Mouse (Mus musculus): ENCODE measurements around the gene Map2. TPM values are rescaled to one million over a fixed set of nuclear protein-coding genes. Genes with fewer than 3 reads are reported as not detected.

Map2 gene
- total and polyA plus RNA-seq, 3 experiments, result 0.66 TPM; not detected in 2

DNA sequence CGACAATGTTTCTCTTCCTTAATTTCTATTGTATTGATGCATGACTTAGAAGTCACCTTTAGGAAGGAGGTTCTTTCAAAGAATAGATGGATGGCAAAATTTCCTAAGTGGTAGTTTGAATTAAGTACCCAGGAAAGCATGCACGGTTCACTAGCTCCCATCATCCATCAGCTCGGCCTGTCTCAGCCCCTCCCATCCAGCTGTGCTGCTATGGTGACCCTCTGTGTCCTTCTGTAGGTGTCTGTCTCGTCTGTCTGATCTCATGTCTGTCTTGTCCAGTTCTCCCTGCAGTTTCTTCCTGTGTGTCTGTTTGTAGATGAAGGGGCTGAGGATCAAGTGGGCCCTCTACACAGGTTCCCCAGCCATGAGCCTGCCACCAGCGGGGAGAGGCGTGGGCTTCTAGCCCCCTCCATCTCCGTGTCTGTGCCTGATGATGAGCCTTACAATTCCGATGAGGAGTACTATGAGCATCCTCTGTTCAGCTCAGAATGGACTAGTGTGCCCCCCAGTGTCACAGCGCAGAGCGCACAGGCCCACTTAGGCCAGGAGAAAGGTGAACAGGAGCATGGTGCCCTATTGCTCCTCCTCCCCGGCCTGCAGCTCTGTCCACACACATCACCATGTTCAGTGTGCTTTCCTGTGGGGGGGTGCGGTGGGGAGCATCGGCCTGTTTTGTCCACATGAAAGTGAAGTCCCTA lies 232.3 kb downstream of the Map2 start:
- Histone ChIP-seq H3K9me3 (replicated peaks) (no peaks in the 10 kb centered on the region), H3K36me3 (replicated peaks) (no peaks in the 10 kb centered on the region), H3K4me1 (ENCODE audit: insufficient read depth, low read depth, low read length) (no peaks in the 10 kb centered on the region; the same call in 1 of the 2 replicates), H3K27me3 (ENCODE audit: insufficient read depth, low read length) (peaks cover 3% of the 10 kb centered on the region; the same call in 1 of the 2 replicates), H3K4me3 (ENCODE audit: low read depth, low read length) (no peak overlapping the region)
- ATAC-seq (ENCODE audit: extremely low read depth, insufficient number of reproducible peaks, low FRiP score, poor library complexity, severe bottlenecking) (no peak), DNase-seq (ENCODE audit: low spot score) (no peak)
- TF ChIP-seq CTCF (IDR thresholded peaks at IDR 0.05; ENCODE audit: low read depth, low read length), result no peak
- no peak for TF ChIP-seq GATA1 (IDR thresholded peaks at IDR 0.05; ENCODE audit: borderline replicate concordance, low read length)
- no peak for TF ChIP-seq TAL1 (conservative IDR thresholded peaks at IDR 0.05; ENCODE audit: low read depth, low read length)
- TF ChIP-seq POLR2AphosphoS5 (IDR thresholded peaks at IDR 0.05; ENCODE audit: insufficient replicate concordance, low read depth, low read length), result no peak
- no peak for TF ChIP-seq GATA2 (IDR thresholded peaks at IDR 0.05; ENCODE audit: borderline replicate concordance, low read depth, low read length)

- TF ChIP-seq GATA2 (IDR thresholded peaks at IDR 0.05; ENCODE audit: borderline replicate concordance, low read depth, low read length) (no peak), POLR2AphosphoS5 (IDR thresholded peaks at IDR 0.05; ENCODE audit: insufficient replicate concordance, low read depth, low read length) (no peak), CTCF (IDR thresholded peaks at IDR 0.05; ENCODE audit: low read depth, low read length) (no peak), TAL1 (conservative IDR thresholded peaks at IDR 0.05; ENCODE audit: low read depth, low read length) (no peak), GATA1 (IDR thresholded peaks at IDR 0.05; ENCODE audit: borderline replicate concordance, low read length) (no peak)
- ATAC-seq (ENCODE audit: extremely low read depth, insufficient number of reproducible peaks, low FRiP score, poor library complexity, severe bottlenecking) (no peak), DNase-seq (ENCODE audit: low spot score) (no peak)
- Histone ChIP-seq H3K4me1 (ENCODE audit: insufficient read depth, low read depth, low read length) (no peaks in the 10 kb centered on the region), H3K27me3 (ENCODE audit: insufficient read depth, low read length) (no peaks in the 10 kb centered on the region), H3K4me3 (ENCODE audit: low read depth, low read length) (no peak overlapping the region), H3K36me3 (replicated peaks) (no peaks in the 10 kb centered on the region), H3K9me3 (replicated peaks) (no peaks in the 10 kb centered on the region)
Measured at GRCm38 (mm10) chr1:66418360-66418759, 243.3 kb downstream of the Map2 start.

- H3K36me3 ChIP-seq (replicated peaks), result no peaks in the 10 kb centered on the region
- no peaks in the 10 kb centered on the region for H3K9me3 ChIP-seq (replicated peaks)
- H3K4me3 ChIP-seq (ENCODE audit: low read depth, low read length), result no peak overlapping the region
- H3K4me1 ChIP-seq (ENCODE audit: insufficient read depth, low read depth, low read length), result no peaks in the 10 kb centered on the region
- ATAC-seq (ENCODE audit: extremely low read depth, insufficient number of reproducible peaks, low FRiP score, poor library complexity, severe bottlenecking) (no peak), DNase-seq (ENCODE audit: low spot score) (no peak)
- H3K27me3 ChIP-seq (ENCODE audit: insufficient read depth, low read length), result 0 out of 2 replicates have a peak, but pooled peaks cover 5% of the 10 kb centered on the region
- TF ChIP-seq GATA2 (IDR thresholded peaks at IDR 0.05; ENCODE audit: borderline replicate concordance, low read depth, low read length) (no peak), TAL1 (conservative IDR thresholded peaks at IDR 0.05; ENCODE audit: low read depth, low read length) (no peak), CTCF (IDR thresholded peaks at IDR 0.05; ENCODE audit: low read depth, low read length) (no peak), POLR2AphosphoS5 (IDR thresholded peaks at IDR 0.05; ENCODE audit: insufficient replicate concordance, low read depth, low read length) (no peak), GATA1 (IDR thresholded peaks at IDR 0.05; ENCODE audit: borderline replicate concordance, low read length) (no peak)
Measured at GRCm38 (mm10) chr1:66426073-66426472, 251.0 kb downstream of the Map2 start.

DNA sequence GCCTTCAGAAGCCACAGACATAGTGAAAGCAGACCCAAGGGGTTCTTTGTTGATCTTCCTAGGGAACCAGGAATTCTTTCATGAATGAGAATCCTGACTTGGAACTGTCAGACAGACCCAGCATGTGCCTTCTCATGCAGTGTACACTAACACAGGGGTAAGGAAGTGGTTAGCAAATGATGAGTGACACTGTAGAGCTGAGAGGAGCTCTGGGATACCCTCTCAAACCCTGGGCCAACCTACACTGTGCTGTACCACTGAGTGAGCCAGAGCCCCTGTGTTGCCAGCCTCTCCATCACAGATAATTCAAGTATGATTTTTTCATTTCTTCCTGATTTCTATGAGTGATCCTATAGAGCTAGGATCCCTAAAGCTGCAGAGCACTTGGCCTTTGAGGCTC lies 255.9 kb downstream of the Map2 start:
- no peaks in the 10 kb centered on the region for H3K36me3 ChIP-seq (replicated peaks)
- TF ChIP-seq GATA1 (IDR thresholded peaks at IDR 0.05; ENCODE audit: borderline replicate concordance, low read length) (no peak), POLR2AphosphoS5 (IDR thresholded peaks at IDR 0.05; ENCODE audit: insufficient replicate concordance, low read depth, low read length) (no peak), TAL1 (conservative IDR thresholded peaks at IDR 0.05; ENCODE audit: low read depth, low read length) (no peak), CTCF (IDR thresholded peaks at IDR 0.05; ENCODE audit: low read depth, low read length) (no peak), GATA2 (IDR thresholded peaks at IDR 0.05; ENCODE audit: borderline replicate concordance, low read depth, low read length) (no peak)
- no peaks in the 10 kb centered on the region for H3K4me1 ChIP-seq (ENCODE audit: insufficient read depth, low read depth, low read length)
- no peak for ATAC-seq (ENCODE audit: extremely low read depth, insufficient number of reproducible peaks, low FRiP score, poor library complexity, severe bottlenecking)
- no peak for DNase-seq (ENCODE audit: low spot score)
- H3K9me3 ChIP-seq (replicated peaks), result no peaks in the 10 kb centered on the region
- peaks cover 10% of the 10 kb centered on the region; the same call in 1 of the 2 replicates for H3K27me3 ChIP-seq (ENCODE audit: insufficient read depth, low read length)
- H3K4me3 ChIP-seq (ENCODE audit: low read depth, low read length), result no peak overlapping the region

GRCm38 (mm10) chr1:66431472-66431871 lies 256.4 kb downstream of the Map2 start:
- no peaks in the 10 kb centered on the region for H3K4me1 ChIP-seq (ENCODE audit: insufficient read depth, low read depth, low read length)
- no peak for DNase-seq (ENCODE audit: low spot score)
- no peak for ATAC-seq (ENCODE audit: extremely low read depth, insufficient number of reproducible peaks, low FRiP score, poor library complexity, severe bottlenecking)
- no peaks in the 10 kb centered on the region for H3K9me3 ChIP-seq (replicated peaks)
- peaks cover 10% of the 10 kb centered on the region; the same call in 1 of the 2 replicates for H3K27me3 ChIP-seq (ENCODE audit: insufficient read depth, low read length)
- H3K36me3 ChIP-seq (replicated peaks), result no peaks in the 10 kb centered on the region
- no peak for TF ChIP-seq GATA2 (IDR thresholded peaks at IDR 0.05; ENCODE audit: borderline replicate concordance, low read depth, low read length)
- TF ChIP-seq CTCF (IDR thresholded peaks at IDR 0.05; ENCODE audit: low read depth, low read length), result no peak
- TF ChIP-seq TAL1 (conservative IDR thresholded peaks at IDR 0.05; ENCODE audit: low read depth, low read length), result no peak
- no peak for TF ChIP-seq POLR2AphosphoS5 (IDR thresholded peaks at IDR 0.05; ENCODE audit: insufficient replicate concordance, low read depth, low read length)
- no peak for TF ChIP-seq GATA1 (IDR thresholded peaks at IDR 0.05; ENCODE audit: borderline replicate concordance, low read length)
- H3K4me3 ChIP-seq (ENCODE audit: low read depth, low read length), result no peak overlapping the region

DNA sequence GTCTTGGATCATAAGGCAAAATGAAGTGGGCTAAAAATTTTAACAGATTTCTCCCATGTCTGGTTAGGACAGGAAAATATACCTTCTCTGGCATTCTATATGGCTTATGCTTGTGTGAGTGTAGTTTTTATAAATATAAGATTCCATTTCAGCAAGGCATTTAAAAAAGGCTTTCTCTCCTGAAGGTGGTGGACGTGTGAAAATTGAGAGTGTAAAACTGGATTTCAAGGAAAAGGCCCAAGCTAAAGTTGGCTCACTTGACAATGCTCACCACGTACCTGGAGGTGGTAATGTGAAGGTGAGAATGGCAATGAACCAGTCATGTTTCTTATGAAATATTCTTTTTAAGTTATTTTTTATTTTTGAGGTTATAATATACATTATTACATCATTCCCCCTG lies 263.0 kb downstream of the Map2 start:
- ATAC-seq (ENCODE audit: extremely low read depth, insufficient number of reproducible peaks, low FRiP score, poor library complexity, severe bottlenecking), result no peak
- no peaks in the 10 kb centered on the region for H3K4me1 ChIP-seq (ENCODE audit: insufficient read depth, low read depth, low read length)
- H3K9me3 ChIP-seq (replicated peaks), result no peaks in the 10 kb centered on the region
- no peak for TF ChIP-seq POLR2AphosphoS5 (IDR thresholded peaks at IDR 0.05; ENCODE audit: insufficient replicate concordance, low read depth, low read length)
- no peak for TF ChIP-seq TAL1 (conservative IDR thresholded peaks at IDR 0.05; ENCODE audit: low read depth, low read length)
- TF ChIP-seq GATA1 (IDR thresholded peaks at IDR 0.05; ENCODE audit: borderline replicate concordance, low read length), result no peak
- TF ChIP-seq CTCF (IDR thresholded peaks at IDR 0.05; ENCODE audit: low read depth, low read length), result no peak
- TF ChIP-seq GATA2 (IDR thresholded peaks at IDR 0.05; ENCODE audit: borderline replicate concordance, low read depth, low read length), result no peak
- DNase-seq (ENCODE audit: low spot score), result no peak
- peaks cover 3% of the 10 kb centered on the region for H3K27me3 ChIP-seq (ENCODE audit: insufficient read depth, low read length)
- H3K36me3 ChIP-seq (replicated peaks), result no peaks in the 10 kb centered on the region
- no peak overlapping the region for H3K4me3 ChIP-seq (ENCODE audit: low read depth, low read length)

All from G1E (cell line).